Mouse (Mus musculus): ENCODE data around the gene Rpsa. TPM values are rescaled to one million over a fixed set of nuclear protein-coding genes. Genes with fewer than 3 reads are reported as not detected.

Gene Rpsa
- polyA plus RNA-seq (2015; fragmentation: Nextera tagmentation; extraction: Ambion mirVana), result 921 and 1,056 TPM in 2 replicates

DNA sequence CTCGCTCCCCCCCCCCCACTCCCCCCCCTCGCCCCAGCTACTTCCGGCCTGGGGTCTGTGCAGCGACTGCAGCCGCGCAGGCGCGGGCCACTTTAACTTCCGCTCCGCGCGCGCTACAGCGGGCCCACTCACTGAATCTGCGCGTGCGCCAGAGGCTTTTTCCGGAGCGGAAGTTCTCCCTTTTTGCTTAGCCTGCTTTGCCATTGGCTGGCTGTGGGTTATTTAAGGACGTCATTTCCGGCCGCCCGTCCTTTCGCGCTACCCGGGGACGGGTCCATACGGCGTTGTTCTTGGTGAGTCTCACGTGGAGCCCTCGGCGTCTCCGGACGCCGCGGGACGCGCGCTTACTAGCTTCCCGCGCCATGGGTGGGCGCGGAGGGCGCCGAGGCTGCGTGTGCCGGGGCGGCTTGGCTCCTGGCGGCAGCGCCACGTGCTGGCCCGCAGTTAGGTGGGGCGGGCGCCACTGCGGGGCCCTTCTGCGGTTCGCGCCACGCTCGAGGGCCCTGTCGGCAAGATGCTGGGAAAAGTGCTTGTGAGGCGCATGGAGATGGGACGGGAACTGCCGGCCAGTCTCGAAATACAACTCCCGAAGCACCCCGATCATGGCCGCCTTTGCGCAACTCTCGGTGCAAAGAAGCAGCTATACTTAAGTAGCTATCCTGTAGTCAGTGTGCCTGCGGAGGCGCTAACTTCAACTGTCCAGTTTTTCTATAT is at the start of gene Rpsa:
Gene Rpsa (plus strand): TSS at position 152 of the 714 bp plus-strand sequence.

DNA sequence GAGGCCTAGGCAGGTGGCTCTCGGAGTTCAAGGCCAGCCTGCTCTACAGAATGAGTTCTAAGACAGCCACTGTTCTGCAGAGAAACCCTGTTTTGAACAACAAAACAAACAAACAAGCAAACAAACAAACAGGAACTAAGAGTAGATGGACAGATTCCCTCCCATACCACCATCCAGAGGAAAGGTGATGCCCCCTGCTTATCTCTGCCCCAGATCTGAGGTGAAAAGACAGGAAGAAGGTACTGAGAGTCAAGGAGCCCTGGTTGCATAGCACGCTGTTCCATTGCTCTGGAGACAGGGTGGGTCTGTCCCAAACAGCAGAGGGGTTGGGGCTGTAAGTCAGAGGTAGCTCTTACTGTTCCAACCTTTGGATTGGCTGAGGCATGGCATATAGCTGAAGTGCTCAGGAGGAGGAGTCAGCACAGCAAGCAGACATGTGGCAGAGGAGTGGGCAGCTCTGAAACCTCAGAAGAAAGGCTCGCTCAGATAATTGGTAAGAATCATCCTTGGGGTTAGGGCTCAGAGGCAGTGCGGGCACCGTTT is 35.7 kb upstream of the Rpsa start, which contains the start of gene Ccr8:
Gene Ccr8 (plus strand): TSS at position 419 of the 543 bp plus-strand sequence.

DNA sequence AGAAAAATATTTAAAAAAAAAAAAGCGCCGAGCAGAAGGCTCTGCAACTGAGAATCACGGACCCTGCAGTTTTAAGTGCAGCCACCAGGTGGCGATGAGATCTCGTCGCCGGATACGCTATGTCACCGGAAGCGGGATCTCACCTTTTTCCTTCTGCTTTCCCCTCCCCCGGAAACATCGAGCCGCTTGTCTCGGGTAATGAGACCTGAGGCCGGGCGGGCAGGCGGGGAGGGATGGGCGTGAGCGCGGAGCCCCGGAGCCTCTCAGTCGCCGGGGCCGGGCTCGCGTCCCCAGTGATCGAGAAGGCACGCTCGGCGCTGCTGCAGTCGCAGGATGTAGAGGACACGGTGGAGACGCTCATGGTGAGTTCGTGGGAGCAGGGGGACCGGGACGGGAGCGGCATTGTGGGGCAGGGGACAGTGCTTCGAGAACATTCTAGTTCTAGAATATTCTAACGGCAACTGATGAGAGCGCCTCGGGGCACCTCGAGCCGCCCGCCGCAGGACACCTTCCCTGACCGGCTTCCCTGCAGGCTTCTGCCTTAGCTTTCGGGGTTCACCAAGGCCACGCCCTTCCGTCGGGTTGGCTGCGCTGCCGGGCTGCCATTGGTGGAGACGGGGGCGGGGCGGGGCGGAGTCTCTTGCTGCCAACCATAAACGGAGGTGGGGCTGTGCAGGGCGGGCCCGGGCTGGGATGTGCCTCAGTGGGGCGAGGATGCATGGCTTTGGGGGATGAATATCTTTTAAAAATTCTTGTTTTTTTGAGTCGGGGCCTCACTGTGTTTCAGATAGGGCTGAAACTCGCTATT is 17.1 kb upstream of the Rpsa start, which contains the start of gene Slc25a38:
Gene Slc25a38 (plus strand): TSS at position 164 of the 808 bp plus-strand sequence.

DNA sequence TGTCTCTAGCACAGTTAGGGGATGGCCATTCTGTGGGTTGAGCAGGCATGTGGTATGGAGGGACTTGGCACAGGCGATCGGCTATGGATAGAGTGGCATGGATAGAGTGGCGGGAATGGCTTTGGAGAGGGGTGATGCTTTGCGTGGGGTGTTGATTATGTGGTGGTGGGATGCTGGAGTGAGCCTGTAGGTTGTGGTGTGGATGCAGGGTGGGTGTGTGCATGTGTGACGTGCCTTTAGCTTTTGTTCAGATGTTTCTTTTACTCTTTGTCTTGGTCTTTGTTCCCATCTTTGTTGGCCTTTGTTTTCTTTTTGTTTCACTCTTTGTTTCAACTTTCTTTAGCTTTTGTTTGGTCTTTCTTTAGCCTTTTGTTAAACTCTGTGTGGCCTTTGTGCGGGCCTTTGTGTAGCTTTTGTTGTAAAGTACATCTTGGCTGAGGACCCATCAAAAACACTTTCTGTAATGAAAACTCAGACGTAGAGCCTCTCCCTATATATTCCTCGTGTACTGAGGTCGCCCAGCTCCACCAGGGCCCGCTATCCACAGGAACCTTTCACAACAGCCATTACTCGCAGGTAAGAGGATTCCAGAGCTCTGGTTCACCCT is 21.8 kb downstream of the Rpsa start, which contains the start of gene Mobp:
Gene Mobp (plus strand): TSS at position 486 of the 607 bp plus-strand sequence.

Other genes starting within 250 kb of the Rpsa start
- gene Wdr48, start 232.8 kb upstream of the Rpsa start, polyA plus RNA-seq (2015; fragmentation: Nextera tagmentation; extraction: Ambion mirVana), result 24.1 and 28.8 TPM in 2 replicates
- gene Gorasp1, start 190.1 kb upstream of the Rpsa start, polyA plus RNA-seq (2015; fragmentation: Nextera tagmentation; extraction: Ambion mirVana), result 14.1 and 22.8 TPM in 2 replicates
- gene Ttc21a, start 190.1 kb upstream of the Rpsa start, polyA plus RNA-seq (2015; fragmentation: Nextera tagmentation; extraction: Ambion mirVana), result 0.06 and 0.15 TPM in 2 replicates
- 5.6 and 6.1 TPM in 2 replicates for gene Csrnp1, start 143.0 kb upstream of the Rpsa start, polyA plus RNA-seq (2015; fragmentation: Nextera tagmentation; extraction: Ambion mirVana)
- 0.09 and 0.35 TPM in 2 replicates for gene Xirp1, start 104.1 kb upstream of the Rpsa start, polyA plus RNA-seq (2015; fragmentation: Nextera tagmentation; extraction: Ambion mirVana)
- gene Cx3cr1, start 57.8 kb upstream of the Rpsa start, polyA plus RNA-seq (2015; fragmentation: Nextera tagmentation; extraction: Ambion mirVana), result 8.9 and 9.1 TPM in 2 replicates
- gene Ccr8, start 35.6 kb upstream of the Rpsa start, polyA plus RNA-seq (2015; fragmentation: Nextera tagmentation; extraction: Ambion mirVana), result 0.11 TPM in 1 of 2 replicates, not detected in the other
- 21.4 and 29.7 TPM in 2 replicates for gene Slc25a38, start 17.3 kb upstream of the Rpsa start, polyA plus RNA-seq (2015; fragmentation: Nextera tagmentation; extraction: Ambion mirVana)
- 0.12 and 0.14 TPM in 2 replicates for gene Mobp, start 22.0 kb downstream of the Rpsa start, polyA plus RNA-seq (2015; fragmentation: Nextera tagmentation; extraction: Ambion mirVana)
- gene Myrip, start 173.8 kb downstream of the Rpsa start, polyA plus RNA-seq (2015; fragmentation: Nextera tagmentation; extraction: Ambion mirVana), result 1.6 and 4.4 TPM in 2 replicates

Measured in adrenal gland, postnatal 0 days (tissue).